Mouse (Mus musculus): Measurements from ENCODE around the gene Pdp2. TPM values are rescaled to one million over a fixed set of nuclear protein-coding genes. Genes with fewer than 3 reads are reported as not detected.
"Not testable (repeated sequence)": the region's sequence is repeated elsewhere in the genome, so short reads cannot be mapped to it uniquely, and the experiment has no call there.

Gene Pdp2
- total RNA-seq (2021) = 10 to 100 TPM; 10.1 to 10.4 TPM

GRCm38 (mm10) chr8:104591133-104591834 lies at the start of gene Pdp2:
Gene Pdp2, plus strand, starts transcription at chr8:104591451.
- intact Hi-C loops (cut with DNase I) = no loop called here
- DNase-seq (ENCODE audit: extremely low spot score in 1 of 2, low spot score in 2 of 2) = peak; percentile 89 to 95

- DNase-seq (ENCODE audit: extremely low spot score in 1 of 2, low spot score in 2 of 2) = no peak
- intact Hi-C loops (cut with DNase I) = no loop called here
These were observed 49.8 kb upstream of the Pdp2 start for GRCm38 (mm10) chr8:104541515-104541880.

GRCm38 (mm10) chr8:104542160-104542559 lies 49.1 kb upstream of the Pdp2 start:
- intact Hi-C loops (cut with DNase I) = no loop called here
- peak; percentile 58 to 63 for DNase-seq (ENCODE audit: extremely low spot score in 1 of 2, low spot score in 2 of 2)

GRCm38 (mm10) chr8:104543440-104544045 lies 47.7 kb upstream of the Pdp2 start:
- DNase-seq (ENCODE audit: extremely low spot score in 1 of 2, low spot score in 2 of 2) = no peak
- intact Hi-C loops (cut with DNase I) = no loop called here

- intact Hi-C loops (cut with DNase I) = no loop called here
- DNase-seq (ENCODE audit: extremely low spot score in 1 of 2, low spot score in 2 of 2) = no peak
These were observed 36.1 kb upstream of the Pdp2 start for GRCm38 (mm10) chr8:104555191-104555590.

- intact Hi-C loops (cut with DNase I) = no loop called here
- DNase-seq (ENCODE audit: extremely low spot score in 1 of 2, low spot score in 2 of 2) = no peak
These were observed 34.0 kb upstream of the Pdp2 start for GRCm38 (mm10) chr8:104557226-104557625.

- intact Hi-C loops (cut with DNase I) = no loop called here
- DNase-seq (ENCODE audit: extremely low spot score in 1 of 2, low spot score in 2 of 2) = no peak
These were observed 30.5 kb upstream of the Pdp2 start for GRCm38 (mm10) chr8:104560731-104561130.

- intact Hi-C loops (cut with DNase I) = loop anchor here (5.0 kb wide), 1 partner anchor 218 kb away; no protein-coding TSS in a partner anchor
- DNase-seq (ENCODE audit: extremely low spot score in 1 of 2, low spot score in 2 of 2) = peak; percentile 78 to 89
These were observed 26.4 kb upstream of the Pdp2 start for GRCm38 (mm10) chr8:104564633-104565456.

- no peak for DNase-seq (ENCODE audit: extremely low spot score in 1 of 2, low spot score in 2 of 2)
- intact Hi-C loops (cut with DNase I) = loop anchor here (5.0 kb wide), 1 partner anchor 218 kb away; no protein-coding TSS in a partner anchor
These were observed 25.8 kb upstream of the Pdp2 start for GRCm38 (mm10) chr8:104565457-104565798.

- intact Hi-C loops (cut with DNase I) = loop anchor here (5.0 kb wide), 1 partner anchor 222 kb away; no protein-coding TSS in a partner anchor
- peak in 1 of 2 experiments; percentile 52 for DNase-seq (ENCODE audit: extremely low spot score in 1 of 2, low spot score in 2 of 2)
These were observed 21.7 kb upstream of the Pdp2 start for GRCm38 (mm10) chr8:104569559-104569958.

- intact Hi-C loops (cut with DNase I) = loop anchor here (5.0 kb wide), 1 partner anchor 33 kb away; no protein-coding TSS in a partner anchor
- peak; percentile 67 to 83 for DNase-seq (ENCODE audit: extremely low spot score in 1 of 2, low spot score in 2 of 2)
These were observed 20.6 kb upstream of the Pdp2 start for GRCm38 (mm10) chr8:104570436-104571343.

GRCm38 (mm10) chr8:104576820-104577219 lies 14.4 kb upstream of the Pdp2 start:
- intact Hi-C loops (cut with DNase I) = no loop called here
- DNase-seq (ENCODE audit: extremely low spot score in 1 of 2, low spot score in 2 of 2) = no peak

GRCm38 (mm10) chr8:104577606-104578005 lies 13.6 kb upstream of the Pdp2 start:
- intact Hi-C loops (cut with DNase I) = not testable (repeated sequence)

GRCm38 (mm10) chr8:104584522-104584921 lies 6.7 kb upstream of the Pdp2 start:
- DNase-seq (ENCODE audit: extremely low spot score in 1 of 2, low spot score in 2 of 2) = no peak
- intact Hi-C loops (cut with DNase I) = no loop called here

More at GRCm38 (mm10) chr8:104577606-104578005, 13.6 kb upstream of the Pdp2 start:
- DNase-seq (ENCODE audit: extremely low spot score in 1 of 2, low spot score in 2 of 2) = not testable (repeated sequence)

- DNase-seq (ENCODE audit: extremely low spot score in 1 of 2, low spot score in 2 of 2) = no peak
- intact Hi-C loops (cut with DNase I) = no loop called here
These were observed 967 bp upstream of the Pdp2 start for GRCm38 (mm10) chr8:104590284-104590683.

GRCm38 (mm10) chr8:104591856-104592255 lies 605 bp downstream of the Pdp2 start:
- DNase-seq (ENCODE audit: extremely low spot score in 1 of 2, low spot score in 2 of 2) = no peak
- intact Hi-C loops (cut with DNase I) = no loop called here

- intact Hi-C loops (cut with DNase I) = no loop called here
- DNase-seq (ENCODE audit: extremely low spot score in 1 of 2, low spot score in 2 of 2) = no peak
These were observed 1.3 kb downstream of the Pdp2 start for GRCm38 (mm10) chr8:104592566-104592965.

GRCm38 (mm10) chr8:104593536-104594325 lies 2.5 kb downstream of the Pdp2 start:
- DNase-seq (ENCODE audit: extremely low spot score in 1 of 2, low spot score in 2 of 2) = no peak
- intact Hi-C loops (cut with DNase I) = no loop called here
